Mouse (Mus musculus) ES-Bruce4 (cell line): Measurements from ENCODE around the gene Lilr4b.

Experiments used
- CTCF ChIP-seq: IDR thresholded peaks from one replicate; pipeline ENCODE4 v1.8.1; 2011; ENCODE audit warnings: low read depth, low read length
- POLR2A ChIP-seq: IDR thresholded peaks from one replicate; pipeline ENCODE4 v1.8.1; 2011; ENCODE audit warnings: low read length; ENCODE audit not compliant: insufficient read depth

- TF ChIP-seq CTCF = no peak
- no peak for TF ChIP-seq POLR2A
Measured at GRCm38 (mm10) chr10:51435684-51436083, 44.7 kb upstream of the Lilr4b start.
